Mouse (Mus musculus): ENCODE measurements around the gene Notch3.

- TF ChIP-seq CTCF (IDR thresholded peaks at IDR 0.05; ENCODE audit: borderline replicate concordance, extremely low read depth, insufficient read depth, insufficient read length): no peak
- TF ChIP-seq POLR2A (IDR thresholded peaks at IDR 0.05; ENCODE audit: borderline replicate concordance, extremely low read depth, insufficient read depth, insufficient read length, poor library complexity, severe bottlenecking): no peak
Measured at GRCm38 (mm10) chr17:32130506-32130905, 36.1 kb downstream of the Notch3 start.
